ENCODE assay signal across 7 mouse cellular contexts in genomic region chr16:7282257-7282656, GRCm38 (mm10).
DNase-seq lines count a peak whose midpoint lies in the region; TF ChIP-seq lines count a peak whose summit lies in the region.

No protein-coding gene starts in this region.

- peak overlapping the region; percentile 46; the same call in 1 of the 2 replicates for H3K27ac ChIP-seq in layer of hippocampus, adult 2 months
- no peak overlapping the region for H3K27ac ChIP-seq in thymus, adult 2 months (ENCODE audit: control insufficient read depth, insufficient read depth, low read length)

- H3K36me3 ChIP-seq in thymus, adult 2 months (ENCODE audit: control insufficient read depth, insufficient read depth, low read length): no peaks in the 10 kb centered on the region

- WGBS in thymus, adult 2 months: 90% methylated on average over 7 of the region's 7 CpGs

- TF ChIP-seq POLR2A in thymus, adult 2 months (IDR thresholded peaks at IDR 0.05; ENCODE audit: control insufficient read depth, extremely low read depth, insufficient read depth, low read length, poor library complexity): no peak

- no peak overlapping the region for H3K4me3 ChIP-seq in layer of hippocampus, adult 2 months
- H3K4me3 ChIP-seq in thymus, adult 2 months (ENCODE audit: control insufficient read depth, insufficient read depth, low read length): no peak overlapping the region

- H3K27me3 ChIP-seq in thymus, adult 2 months (ENCODE audit: control insufficient read depth, insufficient read depth, low read length): no peaks in the 10 kb centered on the region

- H3K4me1 ChIP-seq in thymus, adult 2 months (replicated peaks; ENCODE audit: control insufficient read depth, insufficient read depth, low read length): no peaks in the 10 kb centered on the region

- no peak for TF ChIP-seq CTCF in layer of hippocampus, adult 2 months (conservative IDR thresholded peaks at IDR 0.05)
- TF ChIP-seq CTCF in thymus, adult 2 months (IDR thresholded peaks at IDR 0.05; ENCODE audit: borderline replicate concordance, control insufficient read depth, extremely low read depth, insufficient read depth, low read length, poor library complexity): no peak

- peak; percentile 11 for DNase-seq in lung, postnatal 14 days
- no peak for DNase-seq in lung, postnatal 25 days (ENCODE audit: low spot score)
- peak; percentile 79 to 84 for DNase-seq in cerebellum, postnatal 25 days
- peak; percentile 79 for DNase-seq in layer of hippocampus, adult 2 months (ENCODE audit: low spot score in 2 of 2)
- DNase-seq in right cerebral cortex, postnatal 4 days: peak; percentile 49
- DNase-seq in thymus, postnatal 0 days (ENCODE audit: low spot score): no peak
- DNase-seq in thymus, adult 2 months: no peak

Comparison
In these comparisons a context has a peak if more than half of its experiments do, and no peak if none do; other contexts are left out.
1. DNase-seq: peak in lung, postnatal 14 days (single experiment), cerebellum, postnatal 25 days (2 of 2), layer of hippocampus, adult 2 months (2 of 2) and right cerebral cortex, postnatal 4 days (single experiment); none in lung, postnatal 25 days (single experiment), thymus, postnatal 0 days (single experiment) and thymus, adult 2 months (single experiment).